Comparison of ENCODE assay signal across 11 mouse cellular contexts in genomic region chr15:100718572-100718971, GRCm38 (mm10). TPM values are rescaled to one million over a fixed set of nuclear protein-coding genes. Genes with fewer than 3 reads are reported as not detected.
A peak's percentile ranks its signal among the peaks of the same experiment; 100 is the strongest.
DNase-seq lines count a peak whose midpoint lies in the region; TF ChIP-seq lines count a peak whose summit lies in the region.
"Had no signal": no experiment of that assay in that cellular context is flagged by ENCODE, and none has a peak within 500 bp of the region (broad histone marks: within the 10 kb centered on the region; RNA-seq: fewer than 3 reads in every experiment).

No protein-coding gene starts in this region.

- no peak overlapping the region for H3K4me3 ChIP-seq in layer of hippocampus, adult 2 months
- H3K4me3 ChIP-seq in thymus, adult 2 months (ENCODE audit: control insufficient read depth, insufficient read depth, low read length), result no peak overlapping the region
- H3K4me3 ChIP-seq: limb, embryonic 15.5 days had no signal

- H3K36me3 ChIP-seq in thymus, adult 2 months (ENCODE audit: control insufficient read depth, insufficient read depth, low read length), result peaks cover 22% of the 10 kb centered on the region
- peaks cover 6% of the 10 kb centered on the region for H3K36me3 ChIP-seq in splenic B cell, adult 2 months (ENCODE audit: control insufficient read depth, insufficient read depth, low read length, poor library complexity, severe bottlenecking)
- H3K36me3 ChIP-seq: limb, embryonic 15.5 days had no signal

- peak; percentile 61 for TF ChIP-seq CTCF in layer of hippocampus, adult 2 months (conservative IDR thresholded peaks at IDR 0.05)
- 0 out of 2 replicates have a peak, but pooled peaks have one; percentile 26 for TF ChIP-seq CTCF in thymus, adult 2 months (IDR thresholded peaks at IDR 0.05; ENCODE audit: borderline replicate concordance, control insufficient read depth, extremely low read depth, insufficient read depth, low read length, poor library complexity)

- H3K27me3 ChIP-seq in thymus, adult 2 months (ENCODE audit: control insufficient read depth, insufficient read depth, low read length), result no peaks in the 10 kb centered on the region
- no peaks in the 10 kb centered on the region for H3K27me3 ChIP-seq in splenic B cell, adult 2 months (ENCODE audit: control insufficient read depth, insufficient read depth, low read length, poor library complexity, severe bottlenecking)
- H3K27me3 ChIP-seq: limb, embryonic 15.5 days; Patski had no signal

- H3K27ac ChIP-seq in layer of hippocampus, adult 2 months, result no peak overlapping the region
- no peak overlapping the region for H3K27ac ChIP-seq in thymus, adult 2 months (ENCODE audit: control insufficient read depth, insufficient read depth, low read length)
- H3K27ac ChIP-seq: limb, embryonic 15.5 days had no signal

- WGBS in thymus, adult 2 months, result 94% methylated on average over 11 of the region's 11 CpGs

- DNase-seq in layer of hippocampus, adult 2 months (ENCODE audit: low spot score in 2 of 2), result no peak
- DNase-seq in layer of hippocampus, postnatal 36 days, result no peak
- DNase-seq in thymus, adult 2 months, result no peak
- no peak for DNase-seq in thymus, postnatal 25 days
- DNase-seq in NIH3T3 (ENCODE audit: low read depth), result peak; percentile 25
- peak; percentile 49 for DNase-seq in splenic B cell, adult 2 months (ENCODE audit: low read depth, low spot score)
- no peak for DNase-seq in urinary bladder, adult 2 months (ENCODE audit: low spot score)
- DNase-seq: adrenal gland, postnatal 25 days; cerebellum, adult 8-10 months had no signal

- H3K4me1 ChIP-seq in thymus, adult 2 months (replicated peaks; ENCODE audit: control insufficient read depth, insufficient read depth, low read length), result peaks cover 52% of the 10 kb centered on the region
- H3K4me1 ChIP-seq: limb, embryonic 15.5 days had no signal

- TF ChIP-seq POLR2A in thymus, adult 2 months (IDR thresholded peaks at IDR 0.05; ENCODE audit: control insufficient read depth, extremely low read depth, insufficient read depth, low read length, poor library complexity), result no peak

RNA-seq across cellular contexts. Expression of gene Galnt6, which starts 10.6 kb away (rescaled TPM):
- total RNA-seq in layer of hippocampus, adult 2 months (2021), result 1 to 10 TPM; 5.6 to 7.0 TPM
- total RNA-seq in layer of hippocampus, postnatal 36 days (2021), result 1 to 10 TPM; 5.5 to 6.0 TPM
- polyA plus RNA-seq in thymus, adult 2 months (2012; rRNA removed), result 34.7 and 39.4 TPM in 2 replicates
- 14.7 and 20.5 TPM in 2 replicates for polyA plus RNA-seq in urinary bladder, adult 2 months (2012; rRNA removed)

RNA-seq across cellular contexts. Expression of gene Cela1, which starts 30.9 kb away (rescaled TPM):
- 1 to 10 TPM; 1.3 TPM for total RNA-seq in layer of hippocampus, adult 2 months (2021)
- total RNA-seq in layer of hippocampus, postnatal 36 days (2021), result 1 to 10 TPM; 1.8 to 2.3 TPM
- polyA plus RNA-seq in thymus, adult 2 months (2012; rRNA removed), result 10.4 and 11.7 TPM in 2 replicates
- 97.3 and 135 TPM in 2 replicates for polyA plus RNA-seq in urinary bladder, adult 2 months (2012; rRNA removed)

RNA-seq across cellular contexts. Expression of gene Slc4a8, which starts 43.0 kb away (rescaled TPM):
- total RNA-seq in layer of hippocampus, adult 2 months (2021), result 10 to 100 TPM; 77.4 to 94.2 TPM
- 10 to 100 TPM; 79.4 to 90.0 TPM for total RNA-seq in layer of hippocampus, postnatal 36 days (2021)
- 11.5 and 11.9 TPM in 2 replicates for polyA plus RNA-seq in thymus, adult 2 months (2012; rRNA removed)
- polyA plus RNA-seq in urinary bladder, adult 2 months (2012; rRNA removed), result 5.5 and 5.6 TPM in 2 replicates

RNA-seq across cellular contexts. Expression of gene Bin2, which starts 49.2 kb away (rescaled TPM):
- 1 to 10 TPM; 5.3 to 5.6 TPM for total RNA-seq in layer of hippocampus, adult 2 months (2021)
- 1 to 10 TPM; 5.3 to 5.6 TPM for total RNA-seq in layer of hippocampus, postnatal 36 days (2021)
- polyA plus RNA-seq in thymus, adult 2 months (2012; rRNA removed), result 114 and 131 TPM in 2 replicates
- polyA plus RNA-seq in urinary bladder, adult 2 months (2012; rRNA removed), result 6.5 and 6.6 TPM in 2 replicates
- polyA plus RNA-seq: Patski had no signal

Comparison
In these comparisons a context has a peak if more than half of its experiments do, and no peak if none do; other contexts are left out.
1. DNase-seq: peak in NIH3T3 (single experiment) and splenic B cell, adult 2 months (single experiment); none in layer of hippocampus, adult 2 months (0 of 2), layer of hippocampus, postnatal 36 days (0 of 2), thymus, adult 2 months (single experiment), thymus, postnatal 25 days (single experiment) and urinary bladder, adult 2 months (single experiment).